Mouse (Mus musculus): ENCODE measurements around the gene Oxct1.

Oxct1 gene

DNA sequence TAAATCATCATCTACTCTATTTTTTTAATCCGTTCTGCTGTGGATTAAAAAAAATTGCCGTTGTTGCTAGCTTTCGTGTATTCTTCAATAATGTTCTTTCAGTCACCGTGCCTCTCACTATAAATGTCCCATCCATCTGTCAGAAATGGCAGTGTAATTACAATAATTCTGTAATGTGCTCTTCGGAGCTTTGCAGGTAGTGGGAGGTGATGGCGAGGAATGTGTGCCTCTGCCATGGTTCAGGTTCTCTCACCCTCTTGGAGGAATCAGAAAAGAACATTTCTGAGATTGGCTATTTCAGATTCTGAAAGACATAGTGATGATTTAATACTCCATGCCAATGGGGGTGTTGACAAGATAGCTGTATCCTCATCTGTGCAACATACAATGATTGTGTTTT is 93.8 kb downstream of the Oxct1 start:
- DNase-seq (ENCODE audit: low spot score), result no peak

DNA sequence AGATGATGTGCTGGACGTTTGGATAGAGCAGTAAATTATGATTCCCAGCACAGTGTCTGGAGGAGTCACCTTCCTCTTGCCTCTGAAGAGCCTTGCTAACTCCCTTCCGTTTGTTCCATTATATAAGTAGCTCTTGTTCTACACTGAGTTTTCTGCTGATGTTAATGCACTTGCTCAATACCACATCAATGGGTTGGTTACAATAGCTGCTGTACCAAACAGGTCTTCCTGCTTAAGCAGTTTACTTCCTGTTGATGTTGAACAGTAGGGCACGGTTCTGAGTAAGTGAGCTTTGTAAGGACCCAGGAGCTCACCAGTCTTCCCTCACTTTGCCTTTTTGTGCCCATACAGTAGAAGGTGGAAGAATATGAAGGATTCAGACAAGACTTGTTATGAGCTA is 98.5 kb downstream of the Oxct1 start:
- DNase-seq (ENCODE audit: low spot score), result no peak

DNA sequence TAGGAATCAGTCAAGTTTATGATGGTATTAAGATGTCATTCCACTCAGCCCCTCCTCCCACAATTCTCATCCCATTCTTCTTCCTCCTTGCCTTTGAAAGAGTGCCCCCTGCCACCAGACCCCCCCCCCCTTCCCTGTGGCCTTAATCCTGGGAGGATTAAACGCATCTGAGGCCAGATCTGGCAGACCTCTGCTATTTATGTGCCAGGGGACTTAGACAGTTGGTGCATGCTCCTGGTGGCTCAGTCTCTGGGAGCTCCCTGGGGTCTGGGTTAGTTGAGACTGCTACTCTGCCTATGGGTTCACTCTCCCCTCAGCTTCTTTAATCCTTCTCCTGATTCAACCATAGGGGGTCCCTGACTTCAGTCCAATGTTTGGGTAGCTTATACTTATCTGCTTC is 112.3 kb downstream of the Oxct1 start:
- peak; percentile 44 for DNase-seq (ENCODE audit: low spot score)

DNA sequence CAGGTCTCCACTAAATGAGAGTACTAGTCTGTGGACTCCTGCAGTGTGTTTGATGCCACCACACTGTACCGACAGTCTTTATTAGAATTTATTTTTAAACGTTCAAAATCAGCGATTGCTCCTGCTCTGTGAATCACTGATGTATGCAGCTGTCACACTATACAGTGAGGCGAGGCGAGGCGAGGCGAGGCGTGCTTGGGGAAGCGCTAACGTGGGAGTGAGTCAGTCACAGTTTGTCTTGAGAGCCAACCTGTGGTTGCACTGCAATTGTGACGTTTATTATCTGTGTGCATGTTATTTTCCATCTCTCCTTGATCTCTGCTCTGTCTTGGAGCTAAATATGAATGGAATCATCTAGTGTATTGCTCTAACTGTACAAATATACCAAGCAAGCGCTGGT is 113.3 kb downstream of the Oxct1 start:
- no peak for DNase-seq (ENCODE audit: low spot score)

DNA sequence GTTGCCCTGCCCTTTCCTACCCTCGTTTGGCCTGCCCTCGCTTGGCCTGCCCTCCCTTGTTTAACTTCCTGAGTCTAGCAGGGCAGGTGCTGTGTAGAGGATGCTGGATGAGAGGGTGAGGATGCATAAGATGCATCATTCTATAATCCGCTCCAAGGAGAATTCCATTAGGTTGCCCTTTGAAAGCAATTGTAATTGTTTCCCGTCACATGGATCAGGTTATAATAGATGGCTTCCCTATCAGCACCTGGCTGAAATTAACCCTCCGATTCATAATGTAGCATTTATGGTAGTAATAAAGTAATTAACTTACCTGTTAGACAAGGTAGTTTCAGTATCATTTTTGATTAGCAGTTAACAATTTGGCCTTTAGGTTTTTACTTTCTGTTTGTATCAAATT is 119.2 kb downstream of the Oxct1 start:
- DNase-seq (ENCODE audit: low spot score), result no peak

DNA sequence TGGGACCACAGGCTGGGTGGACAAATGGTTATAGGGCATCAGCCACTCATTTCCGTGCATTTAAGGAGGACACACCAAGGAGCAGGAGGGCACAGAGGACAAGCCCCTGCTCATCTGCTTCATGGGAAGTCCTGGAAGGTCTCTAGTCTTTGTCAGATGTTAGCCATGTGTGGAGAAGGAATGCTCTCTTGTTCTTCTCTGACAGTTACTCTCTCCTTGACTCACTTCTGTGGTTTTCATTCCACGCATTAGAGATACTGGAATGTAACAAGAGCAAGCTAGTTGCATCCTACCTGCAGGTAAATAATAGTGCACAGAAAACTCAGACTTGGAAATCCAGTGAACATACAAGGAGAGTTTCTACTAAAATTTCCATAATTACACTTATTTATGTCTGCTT is 121.5 kb downstream of the Oxct1 start:
- no peak for DNase-seq (ENCODE audit: low spot score)

DNA sequence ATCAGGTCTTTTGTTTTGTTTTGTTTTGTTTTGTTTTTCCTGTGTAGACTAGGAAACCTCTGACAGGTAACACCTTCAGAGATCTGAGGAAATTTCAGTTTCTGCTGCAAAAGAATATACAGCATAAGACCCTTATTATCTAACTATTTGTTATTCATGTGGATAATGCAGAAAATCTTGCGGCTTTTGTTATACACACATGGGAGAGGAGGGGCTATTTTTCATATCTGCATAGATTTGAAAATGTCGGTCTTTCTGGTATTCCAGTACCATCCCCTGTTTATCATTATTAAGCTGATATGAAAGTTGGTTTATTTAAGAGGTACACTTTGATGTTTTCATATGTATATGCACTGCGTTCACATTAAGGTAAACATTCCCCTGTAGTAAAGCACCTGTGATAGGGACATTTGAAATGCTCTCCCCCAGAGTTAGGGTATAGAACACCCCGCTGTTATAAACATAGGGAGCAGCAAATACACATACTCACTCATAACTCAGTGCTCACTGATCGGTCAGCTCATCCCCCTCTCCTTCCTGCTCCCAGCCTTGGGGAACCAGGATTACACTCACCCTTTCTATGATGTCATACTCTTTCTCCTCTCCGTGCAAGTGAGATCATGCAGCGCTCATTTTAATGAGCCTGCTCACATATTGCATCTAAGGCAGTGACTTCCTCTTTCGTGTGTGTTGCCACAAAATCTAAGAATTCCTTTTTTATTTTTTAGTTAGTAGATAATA is 122.6 kb downstream of the Oxct1 start:
- DNase-seq (ENCODE audit: low spot score), result no peak

DNA sequence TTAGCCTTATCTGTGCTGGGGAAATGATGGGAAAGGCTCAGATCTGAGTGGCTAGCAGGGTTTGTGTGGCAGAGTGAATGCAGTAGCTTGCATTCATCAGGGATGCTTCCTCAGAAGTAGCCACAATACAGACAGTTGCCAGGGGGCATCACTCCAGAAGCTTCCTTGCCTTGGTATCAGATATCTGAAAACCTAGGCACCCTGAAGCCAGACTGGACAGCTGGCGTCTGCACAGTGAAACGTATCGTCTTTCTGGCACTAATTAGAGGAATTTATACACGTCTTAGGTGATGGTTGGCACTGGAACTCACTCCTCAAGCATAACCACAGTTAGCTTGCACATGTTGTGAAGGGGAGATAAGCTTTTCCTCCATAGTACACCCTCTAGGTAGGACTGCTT is 128.5 kb downstream of the Oxct1 start:
- DNase-seq (ENCODE audit: low spot score), result no peak

DNA sequence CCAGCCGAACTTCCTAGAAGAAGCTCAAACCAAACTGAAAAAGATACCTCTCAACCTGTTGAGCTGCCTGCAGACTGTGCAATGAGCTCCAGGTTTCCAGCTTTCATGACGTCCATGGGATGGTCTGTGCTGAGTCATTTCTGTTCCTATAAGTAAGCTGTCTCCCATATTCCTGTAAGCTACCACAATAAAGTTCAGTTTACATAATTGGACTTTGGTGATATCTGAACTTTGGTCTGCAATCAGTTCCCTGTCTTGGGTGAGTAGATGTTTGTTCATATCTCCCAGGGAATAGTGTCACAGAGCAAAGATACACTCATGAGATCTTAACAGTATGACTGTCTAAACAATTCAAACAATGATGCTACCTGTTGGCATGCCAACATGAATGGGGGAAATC is 141.8 kb downstream of the Oxct1 start:
- DNase-seq (ENCODE audit: low spot score), result no peak

DNA sequence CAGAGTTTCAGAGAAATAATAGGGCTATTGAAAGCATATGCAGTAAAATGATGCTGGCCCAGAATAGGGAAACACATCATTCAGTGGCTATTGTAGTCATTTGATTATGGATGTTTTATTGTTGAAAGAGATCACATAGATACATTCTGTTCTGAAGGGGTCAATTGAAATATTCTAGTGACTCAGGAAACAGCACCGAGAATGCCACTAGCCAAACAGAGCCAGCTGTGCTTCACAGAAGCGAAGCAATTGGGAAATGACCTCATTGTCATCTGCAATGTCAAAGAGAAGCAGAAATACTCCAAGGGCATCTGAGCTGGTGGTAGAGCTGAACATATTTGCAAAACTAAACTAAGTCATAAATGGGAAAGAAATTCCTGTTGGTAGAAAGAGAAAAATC is 145.4 kb downstream of the Oxct1 start:
- no peak for DNase-seq (ENCODE audit: low spot score)

DNA sequence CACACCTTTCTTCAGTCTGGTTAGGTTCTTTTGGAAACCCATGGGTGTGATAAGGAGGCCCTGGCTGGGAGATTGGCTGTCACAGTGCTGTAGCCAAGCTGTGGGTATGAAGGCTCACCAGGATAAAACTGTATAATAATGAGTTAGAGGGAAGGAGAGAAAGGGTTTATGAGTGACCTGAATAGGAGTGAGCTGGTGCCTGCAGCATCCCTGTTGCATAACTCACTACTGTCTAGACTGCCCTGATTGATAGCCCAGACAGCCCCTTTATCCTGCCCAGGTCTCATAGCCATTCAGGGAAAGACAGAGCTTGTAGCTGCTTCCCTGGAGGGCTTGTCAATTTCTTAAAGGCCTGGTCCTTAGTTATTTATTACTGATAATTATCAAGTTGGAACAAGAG is 171.7 kb downstream of the Oxct1 start:
- DNase-seq (ENCODE audit: low spot score), result no peak

All from retina, embryonic 14.5 days (tissue).